Mouse (Mus musculus): ENCODE measurements at regions not wholly inside any gene's neighbourhood (a gene's known extent, or its start where the extent isn't known, plus 50 kb on each side); places are given as distances from the start of the nearest gene placed in this dataset.

DNA sequence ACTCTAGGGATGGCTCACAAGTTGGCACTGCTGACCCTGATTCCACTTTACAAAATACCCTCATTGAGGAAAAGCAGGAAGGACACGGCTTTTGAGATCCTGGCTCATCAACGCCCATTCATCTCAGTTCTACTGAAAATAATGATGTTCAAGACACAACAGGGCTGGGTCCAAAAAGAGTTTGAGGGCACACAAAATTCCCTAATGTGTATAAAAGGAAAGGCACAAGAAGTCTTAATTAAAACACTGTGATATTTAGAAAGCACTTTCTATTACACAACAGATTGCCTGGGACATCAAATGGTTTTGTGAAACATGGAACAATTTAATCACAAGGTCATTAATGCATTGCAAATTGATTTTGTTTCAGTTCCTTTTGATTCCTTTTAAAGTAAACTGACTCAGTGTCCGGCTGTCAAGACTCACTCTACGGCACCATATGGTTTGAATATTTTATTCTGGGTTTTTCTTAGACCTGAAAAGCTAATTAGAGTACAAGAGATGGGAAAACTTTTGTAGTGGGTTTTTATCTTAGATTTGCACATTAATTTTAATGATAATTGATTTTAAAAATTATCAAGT, 96.2 kb upstream of the Gimd1 start:
- TF ChIP-seq POLR2A (IDR thresholded peaks at IDR 0.05; ENCODE audit: insufficient read length, low read depth) (no peak), E2F4 (IDR thresholded peaks at IDR 0.05; ENCODE audit: insufficient read depth) (no peak), MYOD1 (IDR thresholded peaks at IDR 0.05; ENCODE audit: control insufficient read depth in 1 of 3, insufficient read length in 2 of 3, low read depth in 2 of 3) (no peak)
